Mouse (Mus musculus): ENCODE measurements around the gene Esrrg.

Gene Esrrg

DNA sequence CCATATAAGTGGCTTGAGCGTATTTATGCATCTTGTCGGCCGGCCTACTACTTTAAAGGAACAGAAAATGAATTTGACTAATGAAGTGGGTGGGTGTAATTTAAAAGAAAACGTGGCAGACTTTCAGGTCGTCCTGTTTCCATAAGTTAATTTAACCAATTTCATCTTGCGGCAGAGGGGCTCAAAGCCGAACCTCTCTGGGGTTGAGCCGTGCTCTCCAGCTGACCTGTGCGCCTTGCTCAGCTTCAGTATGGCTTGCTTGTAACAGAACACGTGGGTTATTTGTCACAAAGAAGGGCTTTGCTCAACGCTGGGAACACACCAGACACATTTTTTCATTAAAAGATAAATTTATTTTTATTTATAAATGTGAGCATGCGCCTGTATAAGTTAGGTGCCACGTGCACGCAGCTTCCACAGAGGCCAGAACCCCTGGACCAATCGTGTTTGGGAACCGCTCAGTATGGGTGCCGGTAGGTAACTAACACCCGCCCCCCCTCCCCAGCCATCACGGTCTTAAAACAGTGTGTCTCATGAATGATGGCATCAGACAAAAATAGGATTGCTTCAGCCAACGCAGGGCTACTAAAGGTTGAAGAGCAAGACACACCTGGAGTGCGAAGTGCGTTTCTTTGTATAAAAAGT, 546.7 kb downstream of the Esrrg start:
- no peak for DNase-seq (ENCODE audit: low spot score in 2 of 2)

DNA sequence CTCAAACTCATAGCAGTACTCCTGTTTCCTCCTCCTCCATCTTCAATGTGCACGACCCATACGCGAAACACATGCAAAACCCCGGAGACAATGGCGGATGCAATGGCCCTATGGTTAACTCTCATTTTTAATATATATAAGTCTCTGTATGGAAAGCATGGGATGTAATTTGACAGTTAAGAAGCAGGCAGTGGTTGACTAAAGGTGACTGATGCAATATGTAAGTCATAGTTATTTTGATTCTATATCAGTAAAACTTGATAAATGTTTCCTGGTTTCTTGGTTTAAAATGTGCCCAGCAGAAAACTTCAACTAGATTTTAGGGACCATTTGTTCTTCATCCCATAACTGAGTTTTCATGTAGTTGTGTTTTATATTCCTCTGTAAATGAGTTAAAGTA, 547.9 kb downstream of the Esrrg start:
- no peak for DNase-seq (ENCODE audit: low spot score in 2 of 2)

- no peak for DNase-seq (ENCODE audit: low spot score in 2 of 2)
These were observed 548.8 kb downstream of the Esrrg start for GRCm38 (mm10) chr1:188157237-188157955.

DNA sequence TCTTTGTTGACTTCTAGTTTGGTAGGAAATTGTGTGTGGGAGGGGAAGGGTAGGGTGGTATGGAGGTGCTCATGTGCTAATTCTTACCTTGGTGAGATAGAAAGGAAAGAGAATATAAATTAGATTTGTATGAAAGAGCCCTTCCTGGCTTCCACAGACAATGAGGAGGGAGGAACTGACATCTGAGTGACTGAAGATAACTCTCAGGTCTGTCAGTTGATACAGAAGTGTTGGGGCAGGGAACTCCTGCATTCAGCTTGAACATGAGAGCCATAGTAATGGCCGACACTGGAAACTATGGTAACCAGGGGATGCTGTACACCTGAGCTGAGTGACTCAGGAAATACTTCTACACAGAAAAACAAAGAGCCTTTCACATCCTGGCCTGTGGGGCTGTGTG, 550.1 kb downstream of the Esrrg start:
- DNase-seq (ENCODE audit: low spot score in 2 of 2) = no peak

DNA sequence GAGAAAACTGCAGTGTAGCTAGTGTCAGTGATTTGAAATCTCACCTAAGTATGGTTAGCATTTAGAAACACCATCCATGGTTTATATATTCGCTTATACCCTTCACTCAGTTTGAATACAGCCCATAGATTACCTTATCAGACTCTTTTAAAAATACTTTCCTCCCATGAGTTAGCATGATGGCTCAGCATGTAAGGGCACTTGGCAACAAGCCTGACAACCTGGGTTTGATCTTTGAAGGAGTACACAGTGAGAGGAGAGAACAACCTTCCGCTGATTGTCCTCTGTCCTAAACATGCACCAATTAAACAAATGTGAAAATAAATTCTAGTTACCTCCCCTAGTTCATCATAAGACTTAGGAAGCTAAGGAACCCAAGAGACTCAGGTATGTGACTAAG, 550.5 kb downstream of the Esrrg start:
- no peak for DNase-seq (ENCODE audit: low spot score in 2 of 2)

DNA sequence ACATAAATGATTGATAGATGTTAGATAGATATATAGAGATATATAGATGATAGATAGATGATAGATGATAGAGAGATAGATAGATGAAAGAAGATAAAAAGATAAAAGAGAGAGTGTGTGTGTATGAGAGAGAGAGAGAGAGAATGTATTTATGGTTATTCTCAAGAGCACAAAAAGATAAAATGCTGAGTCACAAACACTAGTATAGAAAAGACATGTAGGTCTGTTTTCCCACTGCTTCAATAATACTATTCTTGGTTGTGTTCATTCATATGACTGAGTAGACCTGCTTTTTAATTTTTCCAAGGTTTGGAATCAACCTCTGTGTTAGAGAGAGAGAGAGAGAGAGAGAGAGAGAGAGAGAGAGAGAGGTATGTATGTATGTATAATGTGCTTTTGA, 554.5 kb downstream of the Esrrg start:
- DNase-seq (ENCODE audit: low spot score in 2 of 2) = no peak

DNA sequence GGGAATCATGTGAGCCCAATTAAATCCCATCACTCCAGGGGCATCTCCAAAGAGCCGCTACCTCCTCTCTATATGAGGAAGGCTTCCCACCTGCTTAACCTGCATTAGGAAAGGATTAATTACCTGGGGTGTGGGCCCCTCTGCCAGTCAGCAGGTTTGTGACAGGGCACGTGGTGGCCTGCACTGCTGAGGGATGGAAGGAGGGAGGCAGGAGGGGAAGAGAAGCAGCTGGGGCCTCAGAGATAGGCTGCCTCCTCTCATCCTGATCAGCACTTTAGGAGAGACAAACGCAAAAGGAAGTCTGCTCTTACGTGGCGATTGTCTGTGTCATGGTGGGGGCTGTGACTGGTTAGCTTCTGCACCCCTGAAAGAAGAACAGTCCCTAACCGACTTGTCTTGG, 555.7 kb downstream of the Esrrg start:
- DNase-seq (ENCODE audit: low spot score in 2 of 2) = no peak

DNA sequence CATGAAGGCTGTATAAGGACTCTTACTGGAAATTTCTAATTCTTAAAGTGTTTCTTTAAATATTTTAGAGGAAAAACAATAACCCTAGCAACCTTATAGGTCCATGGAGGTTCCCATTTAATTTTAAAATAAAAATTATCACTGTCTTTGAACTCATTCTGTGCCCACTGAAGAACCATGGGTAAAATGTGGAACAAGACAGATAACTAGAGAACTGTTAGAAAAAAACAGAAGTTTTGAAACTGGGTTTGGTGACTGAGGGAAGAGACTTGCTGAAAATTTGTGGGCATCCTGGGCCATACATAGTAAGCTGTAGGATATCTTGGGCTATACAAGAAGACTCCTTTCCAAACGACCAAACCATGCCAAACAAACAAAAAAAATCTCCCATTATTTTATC, 565.3 kb downstream of the Esrrg start:
- no peak for DNase-seq (ENCODE audit: low spot score in 2 of 2)

DNA sequence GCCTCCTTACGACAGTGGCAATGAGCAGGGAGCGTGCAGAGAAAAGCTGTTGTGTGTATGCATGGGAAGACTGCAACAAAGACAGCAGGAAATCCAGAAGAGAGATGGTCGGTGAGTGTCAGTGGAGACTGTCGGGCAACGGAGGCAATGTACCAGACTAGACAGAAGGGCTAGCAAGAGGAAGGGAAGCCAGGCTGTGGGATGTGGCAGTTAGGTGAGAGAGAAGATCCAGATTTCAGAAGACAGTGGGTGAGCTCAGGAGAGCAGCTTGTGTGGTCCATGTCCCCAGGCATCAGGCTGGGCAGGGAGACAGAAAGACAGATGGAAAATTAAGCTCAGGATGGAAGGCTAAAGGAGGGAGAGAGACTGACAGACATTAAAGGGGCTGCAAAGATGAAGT, 574.4 kb downstream of the Esrrg start:
- DNase-seq (ENCODE audit: low spot score in 2 of 2) = no peak

- DNase-seq (ENCODE audit: low spot score in 2 of 2) = no peak
These were observed 578.0 kb downstream of the Esrrg start for GRCm38 (mm10) chr1:188186440-188187117.

DNA sequence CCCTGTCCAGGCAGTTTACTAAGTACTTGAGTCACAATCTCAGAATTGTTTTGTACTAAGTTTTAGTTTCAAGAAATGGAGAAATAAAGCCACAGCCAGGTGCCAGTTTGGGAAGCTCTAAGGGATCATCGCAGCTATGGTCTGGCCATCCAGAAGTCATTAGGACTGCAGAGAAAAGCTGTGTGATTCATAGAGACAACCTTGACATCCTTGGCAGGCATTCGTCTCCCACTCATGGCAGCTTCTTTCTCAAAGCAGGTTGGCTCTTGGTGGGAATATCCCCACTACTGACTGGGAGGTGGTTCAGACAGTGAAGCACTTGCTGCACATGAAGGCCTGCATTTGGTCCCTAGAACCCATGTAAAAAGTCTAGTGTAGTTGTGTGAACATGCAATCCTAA, 584.4 kb downstream of the Esrrg start:
- DNase-seq (ENCODE audit: low spot score in 2 of 2) = no peak

DNA sequence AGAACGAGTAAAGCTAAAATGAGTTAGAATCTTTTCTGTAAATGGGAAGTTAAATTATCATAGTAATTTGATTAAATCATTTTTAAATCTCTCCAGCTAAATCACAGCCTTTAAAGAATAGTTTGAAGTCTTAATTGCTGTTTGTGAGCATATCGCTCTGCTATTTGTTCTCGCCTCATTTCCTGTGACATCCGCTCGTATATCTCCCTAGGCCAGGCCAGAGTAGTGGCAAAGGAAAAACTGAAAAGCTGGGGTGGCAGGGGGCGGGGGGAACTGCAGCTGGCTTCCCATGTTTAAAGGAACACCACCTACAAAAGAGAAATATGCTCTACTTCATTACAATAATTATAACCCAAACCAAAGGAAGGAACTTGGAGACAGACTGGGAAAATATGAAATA, 598.8 kb downstream of the Esrrg start:
- DNase-seq (ENCODE audit: low spot score in 2 of 2) = no peak

DNA sequence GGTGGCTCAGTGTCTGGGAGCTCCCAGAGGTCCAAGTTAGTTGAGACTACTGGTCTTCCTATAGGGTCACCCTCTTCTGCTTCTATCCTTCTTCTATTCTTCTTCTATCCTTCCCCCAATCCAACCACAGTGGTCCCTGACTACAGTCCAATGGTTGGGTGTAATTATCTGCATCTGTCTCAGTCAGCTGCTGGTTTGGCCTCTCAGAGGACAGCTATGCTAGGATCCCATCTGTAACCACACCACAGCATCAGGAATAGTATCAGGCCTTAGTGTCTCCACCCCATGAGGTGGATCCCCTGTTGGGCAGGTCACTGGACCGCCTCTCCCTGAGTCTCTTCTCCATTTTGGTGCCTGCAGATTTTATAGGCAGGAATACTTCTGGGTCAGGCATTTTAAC, 600.4 kb downstream of the Esrrg start:
- DNase-seq (ENCODE audit: low spot score in 2 of 2) = no peak

GRCm38 (mm10) chr1:188214885-188215611, 606.5 kb downstream of the Esrrg start:
- no peak for DNase-seq (ENCODE audit: low spot score in 2 of 2)

DNA sequence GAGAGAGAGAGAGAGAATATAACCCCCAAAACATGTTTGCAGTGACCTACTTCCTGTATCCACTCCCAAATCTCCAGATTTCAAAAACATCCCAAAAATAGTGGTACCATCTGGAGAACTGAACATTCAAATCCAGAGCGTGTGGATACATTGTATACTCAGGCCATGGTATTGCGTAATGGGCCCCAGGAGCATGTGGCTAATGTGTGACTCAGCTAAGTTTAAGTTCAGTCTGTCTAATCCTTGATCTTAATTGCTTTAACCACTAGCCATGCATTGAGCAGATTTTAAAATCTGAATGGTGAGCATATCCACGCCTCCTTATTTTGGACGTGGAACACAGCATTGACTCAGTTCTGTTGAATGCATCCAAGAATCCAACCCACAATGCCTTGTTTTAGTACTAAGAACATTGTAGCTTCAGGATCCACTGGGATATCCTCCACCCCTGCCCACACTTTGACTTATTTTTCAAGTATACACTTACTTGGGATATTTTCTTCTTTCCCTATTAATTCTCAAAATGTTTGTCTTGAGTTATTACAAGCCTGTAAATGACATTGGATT, 612.7 kb downstream of the Esrrg start:
- no peak for DNase-seq (ENCODE audit: low spot score in 2 of 2)

- no peak for DNase-seq (ENCODE audit: low spot score in 2 of 2)
These were observed 624.6 kb downstream of the Esrrg start for GRCm38 (mm10) chr1:188233036-188233724.

GRCm38 (mm10) chr1:188238636-188239035, 630.0 kb downstream of the Esrrg start:
- DNase-seq (ENCODE audit: low spot score in 2 of 2) = no peak

GRCm38 (mm10) chr1:188241766-188242165, 633.2 kb downstream of the Esrrg start:
- DNase-seq (ENCODE audit: low spot score in 2 of 2) = no peak

DNA sequence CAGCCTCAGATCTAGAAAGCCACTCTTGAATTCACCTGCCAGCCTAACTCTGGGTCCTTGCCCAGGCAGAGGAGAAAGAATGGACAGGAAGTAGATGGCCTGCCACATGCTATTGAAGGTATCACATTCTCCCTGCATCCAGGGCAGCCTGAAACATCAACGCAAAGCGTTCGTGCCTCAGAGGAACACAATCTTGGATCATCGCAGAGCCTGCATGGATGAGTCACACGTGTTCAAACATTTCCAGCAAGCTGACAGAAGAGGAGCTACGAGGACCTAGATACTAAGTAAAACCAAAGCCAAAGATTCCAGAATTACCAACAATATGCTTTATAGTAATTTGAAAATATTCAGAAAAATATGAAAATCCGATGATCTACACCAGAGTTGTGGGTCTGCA, 648.9 kb downstream of the Esrrg start:
- DNase-seq (ENCODE audit: low spot score in 2 of 2) = no peak

DNA sequence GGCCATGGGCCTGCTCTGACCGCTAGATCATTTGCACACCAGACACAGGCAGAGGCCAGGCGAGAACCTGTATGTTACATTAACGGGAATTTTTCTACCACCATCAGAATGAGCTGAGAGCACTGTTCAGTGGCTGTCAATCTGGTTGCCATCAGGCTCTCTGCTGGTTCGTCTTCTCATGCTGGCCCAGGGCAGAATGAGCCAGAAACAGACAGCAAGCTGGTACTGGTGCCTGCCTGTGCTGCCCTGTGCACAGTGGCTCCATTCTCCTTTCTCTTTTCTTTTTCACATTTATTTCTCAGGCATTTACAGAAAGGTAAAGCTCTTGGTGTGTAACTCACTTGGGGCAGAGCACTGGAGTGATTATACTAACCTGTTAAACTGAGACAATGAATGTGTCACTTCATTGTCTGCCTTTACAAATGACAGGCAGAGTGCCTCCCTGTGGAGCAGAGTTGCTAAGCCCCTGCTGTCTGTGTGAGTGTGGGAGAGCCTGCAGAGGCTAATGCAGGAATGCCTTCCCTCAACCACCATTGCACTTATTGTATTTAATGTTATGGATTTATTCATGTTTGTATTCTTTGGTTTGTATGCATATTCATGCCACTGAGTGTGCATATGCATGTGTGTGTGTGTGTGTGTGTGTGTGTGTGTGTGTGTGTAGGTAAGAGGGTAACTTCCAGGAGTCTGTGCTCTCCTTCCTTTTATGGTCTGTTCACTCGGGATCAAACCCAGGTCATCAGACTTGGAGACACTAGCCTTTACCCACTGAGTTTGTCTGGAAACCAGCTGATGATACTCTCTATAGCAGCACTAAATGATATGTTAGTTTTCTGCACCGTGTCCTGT, 651.9 kb downstream of the Esrrg start:
- no peak for DNase-seq (ENCODE audit: low spot score in 2 of 2)

All from urinary bladder, postnatal 4 days (tissue).